Mouse (Mus musculus): ENCODE data around the gene Ubqln1.

GRCm38 (mm10) chr13:58160761-58161160, 54.7 kb downstream of the Ubqln1 start:
- TF ChIP-seq CTCF (IDR thresholded peaks at IDR 0.05; ENCODE audit: insufficient read depth, low read depth, low read length), result no peak
- TF ChIP-seq POLR2A (IDR thresholded peaks at IDR 0.05; ENCODE audit: insufficient read depth, low read depth, low read length), result no peak

All from olfactory bulb, adult 2 months (tissue).